Mouse (Mus musculus) colon, adult 2 months (tissue): ENCODE results near the gene Fam71e1. TPM values are rescaled to one million over a fixed set of nuclear protein-coding genes. Genes with fewer than 3 reads are reported as not detected.

ENCODE experiments used
- polyA plus RNA-seq: library from polyadenylated mRNA; depleted of rRNA; stranded (reverse); fragments of >200 nt; gene quantifications from 2 replicates; pipeline ENCODE4 v1.2.3, GENCODE M21; 2012; rRNA removed

Fam71e1 gene
- 4.4 and 6.2 TPM in 2 replicates for polyA plus RNA-seq

GRCm38 (mm10) chr7:44495992-44496770 is at the start of gene Fam71e1, which contains the start of gene Emc10:
Gene Fam71e1, plus strand, starts transcription at chr7:44496581.
Gene Emc10, minus strand, starts transcription at chr7:44496529.

GRCm38 (mm10) chr7:44465111-44465510 is 31.3 kb upstream of the Fam71e1 start, which contains the start of gene Aspdh:
Gene Aspdh, plus strand, starts transcription at chr7:44465391.

GRCm38 (mm10) chr7:44467811-44468411 is 28.5 kb upstream of the Fam71e1 start, which contains the start of gene Josd2:
Gene Josd2, plus strand, starts transcription at chr7:44467980.

GRCm38 (mm10) chr7:44524502-44524901 is 28.1 kb downstream of the Fam71e1 start, which contains the start of gene Mybpc2:
Gene Mybpc2, minus strand, starts transcription at chr7:44524656.

GRCm38 (mm10) chr7:44531946-44532732 is 35.8 kb downstream of the Fam71e1 start, which contains the start of gene Spib:
Gene Spib, minus strand, starts transcription at chr7:44532071.

GRCm38 (mm10) chr7:44548497-44549087 is 52.2 kb downstream of the Fam71e1 start, which contains the start of gene Pold1:
Gene Pold1, minus strand, starts transcription at chr7:44548849.

Other genes starting within 250 kb of the Fam71e1 start
- gene 1700028J19Rik, start 249.9 kb upstream of the Fam71e1 start, polyA plus RNA-seq, result 2.2 and 3.5 TPM in 2 replicates
- 126 and 152 TPM in 2 replicates for gene 2410002F23Rik, start 249.9 kb upstream of the Fam71e1 start, polyA plus RNA-seq
- not detected in 2 replicates for gene Acp4, start 239.2 kb upstream of the Fam71e1 start, polyA plus RNA-seq
- gene Gm15517, start 235.1 kb upstream of the Fam71e1 start, polyA plus RNA-seq, result not detected in 2 replicates
- gene Clec11a, start 189.7 kb upstream of the Fam71e1 start, polyA plus RNA-seq, result 5.3 and 6.9 TPM in 2 replicates
- 1.1 TPM in 2 replicates for gene Shank1, start 186.3 kb upstream of the Fam71e1 start, polyA plus RNA-seq
- gene Syt3, start 112.5 kb upstream of the Fam71e1 start, polyA plus RNA-seq, result 3.2 and 3.5 TPM in 2 replicates
- 0.87 and 0.89 TPM in 2 replicates for gene 1700008O03Rik, start 110.8 kb upstream of the Fam71e1 start, polyA plus RNA-seq
- 4.8 and 6.8 TPM in 2 replicates for gene Lrrc4b, start 67.6 kb upstream of the Fam71e1 start, polyA plus RNA-seq
- 0.23 and 0.88 TPM in 2 replicates for gene Aspdh, start 31.2 kb upstream of the Fam71e1 start, polyA plus RNA-seq
- 136 and 144 TPM in 2 replicates for gene Josd2, start 28.6 kb upstream of the Fam71e1 start, polyA plus RNA-seq
- gene Emc10, start 52 bp upstream of the Fam71e1 start, polyA plus RNA-seq, result 291 and 327 TPM in 2 replicates
- gene Mybpc2, start 28.1 kb downstream of the Fam71e1 start, polyA plus RNA-seq, result 0.34 and 0.46 TPM in 2 replicates
- gene Spib, start 35.5 kb downstream of the Fam71e1 start, polyA plus RNA-seq, result 11.9 and 16.9 TPM in 2 replicates
- gene Pold1, start 52.3 kb downstream of the Fam71e1 start, polyA plus RNA-seq, result 44.4 and 45.2 TPM in 2 replicates
- gene Nr1h2, start 57.4 kb downstream of the Fam71e1 start, polyA plus RNA-seq, result 231 and 268 TPM in 2 replicates
- 7.8 and 8.1 TPM in 2 replicates for gene Napsa, start 75.8 kb downstream of the Fam71e1 start, polyA plus RNA-seq
- gene Kcnc3, start 94.1 kb downstream of the Fam71e1 start, polyA plus RNA-seq, result 2.7 and 2.8 TPM in 2 replicates
- gene Myh14, start 174.3 kb downstream of the Fam71e1 start, polyA plus RNA-seq, result 365 and 409 TPM in 2 replicates
- gene Izumo2, start 212.2 kb downstream of the Fam71e1 start, polyA plus RNA-seq, result not detected in 2 replicates